Mouse (Mus musculus): ENCODE data around the gene Nckap1l. TPM values are rescaled to one million over a fixed set of nuclear protein-coding genes. Genes with fewer than 3 reads are reported as not detected.

The Nckap1l gene
- total RNA-seq, 2 experiments from 2014 or later, result 11.0 to 11.8 TPM

GRCm38 (mm10) chr15:103496204-103497140 lies 42.9 kb downstream of the Nckap1l start:
- intact Hi-C loops (cut with DNase I), result no loop called here

GRCm38 (mm10) chr15:103498157-103498556 lies 44.6 kb downstream of the Nckap1l start:
- no peak for DNase-seq (ENCODE audit: low spot score in 2 of 2)
- intact Hi-C loops (cut with DNase I), result no loop called here

More at GRCm38 (mm10) chr15:103496204-103497140, 42.9 kb downstream of the Nckap1l start:
- DNase-seq (ENCODE audit: low spot score in 2 of 2), result no peak

GRCm38 (mm10) chr15:103500723-103501122 lies 47.1 kb downstream of the Nckap1l start:
- intact Hi-C loops (cut with DNase I), result no loop called here
- no peak for DNase-seq (ENCODE audit: low spot score in 2 of 2)

- intact Hi-C loops (cut with DNase I), result no loop called here
- DNase-seq (ENCODE audit: low spot score in 2 of 2), result no peak
These were observed 47.6 kb downstream of the Nckap1l start for GRCm38 (mm10) chr15:103501186-103501585.

- intact Hi-C loops (cut with DNase I), result no loop called here
- DNase-seq (ENCODE audit: low spot score in 2 of 2), result peak; percentile 54 to 65
These were observed 49.0 kb downstream of the Nckap1l start, which contains the start of gene Pde1b for GRCm38 (mm10) chr15:103502435-103503250. TSS of gene Pde1b (plus strand) at chr15:103503034.

- no peak for DNase-seq (ENCODE audit: low spot score in 2 of 2)
- intact Hi-C loops (cut with DNase I), result no loop called here
These were observed 49.6 kb downstream of the Nckap1l start for GRCm38 (mm10) chr15:103503251-103503600.

GRCm38 (mm10) chr15:103503660-103504059 lies 50.1 kb downstream of the Nckap1l start:
- intact Hi-C loops (cut with DNase I), result no loop called here
- peak in 1 of 2 experiments; percentile 46 for DNase-seq (ENCODE audit: low spot score in 2 of 2)

GRCm38 (mm10) chr15:103509317-103509716 lies 55.7 kb downstream of the Nckap1l start:
- intact Hi-C loops (cut with DNase I), result no loop called here
- no peak for DNase-seq (ENCODE audit: low spot score in 2 of 2)

- DNase-seq (ENCODE audit: low spot score in 2 of 2), result peak; percentile 52 to 84
- intact Hi-C loops (cut with DNase I), result no loop called here
These were observed 58.1 kb downstream of the Nckap1l start for GRCm38 (mm10) chr15:103511652-103512051.

- no peak for DNase-seq (ENCODE audit: low spot score in 2 of 2)
- intact Hi-C loops (cut with DNase I), result no loop called here
These were observed 60.0 kb downstream of the Nckap1l start for GRCm38 (mm10) chr15:103513621-103514031.

- intact Hi-C loops (cut with DNase I), result no loop called here
- peak; percentile 72 to 85 for DNase-seq (ENCODE audit: low spot score in 2 of 2)
These were observed 60.5 kb downstream of the Nckap1l start for GRCm38 (mm10) chr15:103514119-103514518.

- no peak for DNase-seq (ENCODE audit: low spot score in 2 of 2)
- intact Hi-C loops (cut with DNase I), result no loop called here
These were observed 61.3 kb downstream of the Nckap1l start for GRCm38 (mm10) chr15:103514914-103515313.

GRCm38 (mm10) chr15:103518600-103519385 lies 65.2 kb downstream of the Nckap1l start:
- intact Hi-C loops (cut with DNase I), result no loop called here
- no peak for DNase-seq (ENCODE audit: low spot score in 2 of 2)

- intact Hi-C loops (cut with DNase I), result no loop called here
- no peak for DNase-seq (ENCODE audit: low spot score in 2 of 2)
These were observed 66.1 kb downstream of the Nckap1l start for GRCm38 (mm10) chr15:103519386-103520378.

- intact Hi-C loops (cut with DNase I), result no loop called here
- peak in 1 of 2 experiments; percentile 73 for DNase-seq (ENCODE audit: low spot score in 2 of 2)
These were observed 69.0 kb downstream of the Nckap1l start for GRCm38 (mm10) chr15:103522458-103523099.

GRCm38 (mm10) chr15:103523156-103523555 lies 69.6 kb downstream of the Nckap1l start:
- intact Hi-C loops (cut with DNase I), result no loop called here

GRCm38 (mm10) chr15:103530372-103530771 lies 76.8 kb downstream of the Nckap1l start:
- intact Hi-C loops (cut with DNase I), result loop anchor here (5.0 kb wide), 1 partner anchor 48 kb away; no protein-coding TSS in a partner anchor
- peak; percentile 77 to 84 for DNase-seq (ENCODE audit: low spot score in 2 of 2)

More at GRCm38 (mm10) chr15:103523156-103523555, 69.6 kb downstream of the Nckap1l start:
- DNase-seq (ENCODE audit: low spot score in 2 of 2), result peak in 1 of 2 experiments; percentile 69
